Mouse (Mus musculus) heart, adult 2 months (tissue): ENCODE measurements at regions not wholly inside any gene's neighbourhood (a gene's known extent, or its start where the extent isn't known, plus 50 kb on each side); places are given as distances from the start of the nearest gene placed in this dataset.
A peak's percentile ranks its signal among the peaks of the same experiment; 100 is the strongest.

Experiments used
- DNase-seq, 2 experiments: peaks; one replicate each; pipeline ENCODE4 v3.0.0; 2021
- H3K27ac ChIP-seq: fragments of 200-600 bp; 2 replicates; pipeline ENCODE4 v1.8.1; 2022
- H3K27me3 ChIP-seq: fragments of 200-500 bp; 2 replicates; pipeline ENCODE4 v1.6.1; 2012; ENCODE audit warnings: mild to moderate bottlenecking, low read length, inconsistent platforms, mixed read lengths; ENCODE audit not compliant: control insufficient read depth, insufficient read depth
- H3K36me3 ChIP-seq: fragments of 200-500 bp; 2 replicates; pipeline ENCODE4 v1.6.1; 2012; ENCODE audit warnings: low read length, inconsistent platforms; ENCODE audit not compliant: control insufficient read depth, insufficient read depth
- H3K4me1 ChIP-seq: fragments of 200-500 bp; 2 replicates; pipeline ENCODE4 v1.6.1; 2011; ENCODE audit warnings: low read length; ENCODE audit not compliant: control insufficient read depth, insufficient read depth
- H3K4me3 ChIP-seq: fragments of 200-600 bp; 2 replicates; pipeline ENCODE4 v1.8.1; 2022
- H3K79me2 ChIP-seq: fragments of 200-500 bp; replicated peaks from 2 replicates; pipeline ENCODE4 v1.6.1; 2012; ENCODE audit warnings: mild to moderate bottlenecking, inconsistent platforms, low read length, moderate library complexity, mixed read lengths; ENCODE audit not compliant: control insufficient read depth, insufficient read depth
- H3K9ac ChIP-seq: fragments of 200-500 bp; 2 replicates; pipeline ENCODE4 v1.6.1; 2012; ENCODE audit warnings: low read depth, mild to moderate bottlenecking, control low read depth, inconsistent platforms, low read length, mixed read lengths
- CTCF ChIP-seq: fragments of 200-600 bp; IDR thresholded peaks from 2 replicates; pipeline ENCODE4 v1.8.1; 2022; ENCODE audit warnings: antibody characterized with exemption, mild to moderate bottlenecking, moderate library complexity
- EP300 ChIP-seq: fragments of 200-500 bp; IDR thresholded peaks from 2 replicates; pipeline ENCODE4 v1.6.1; 2011; ENCODE audit warnings: low read depth, low read length, control low read depth; ENCODE audit not compliant: insufficient read depth
- POLR2A ChIP-seq: fragments of 200-500 bp; IDR thresholded peaks from 2 replicates; pipeline ENCODE4 v1.6.1; 2011; ENCODE audit warnings: mild to moderate bottlenecking, low read depth, low read length, control low read depth; ENCODE audit not compliant: insufficient read depth
- WGBS: fragments of 180-500 bp; shearing (Covaris S2); methylation state at CpG from one replicate; pipeline ENCODE4 v1.1.7; 2018; 5-methylcytosine and 5-hydroxymethylcytosine counted together
- intact Hi-C: fragments of 180-260 bp; cut with DNase I; formaldehyde crosslinking; loops from one replicate; pipeline ENCODE4 v1.15.1; 2025

DNA sequence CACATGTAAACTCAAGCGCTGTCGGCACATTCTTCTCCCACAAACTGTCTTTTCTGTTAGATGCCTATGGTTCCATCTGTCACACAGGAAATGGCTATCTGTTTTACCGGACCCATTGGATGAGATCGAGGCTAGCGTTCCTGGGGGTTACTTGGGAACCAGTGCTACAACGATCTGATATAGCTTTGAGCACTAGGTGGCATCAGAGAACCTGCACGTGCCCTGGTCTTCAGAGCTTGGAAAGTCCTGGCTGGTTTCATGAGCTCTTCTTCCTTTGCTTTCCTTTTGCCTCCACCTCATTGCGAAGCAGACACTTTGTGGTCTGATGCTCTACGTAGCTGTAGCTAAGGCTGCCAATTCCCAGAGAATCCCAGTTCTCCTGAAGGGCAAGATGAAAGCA is 123.8 kb upstream of the Cyyr1 start:
- DNase-seq, result peak; percentile 27 to 48
- no peaks in the 10 kb centered on the region for H3K27me3 ChIP-seq
- no peaks in the 10 kb centered on the region for H3K79me2 ChIP-seq
- H3K9ac ChIP-seq, result no peak overlapping the region
- H3K27ac ChIP-seq, result no peak overlapping the region
- TF ChIP-seq CTCF, result peak; percentile 82
- TF ChIP-seq EP300, result no peak
- no peak for TF ChIP-seq POLR2A
- WGBS, result 18% methylated on average over 9 of the region's 9 CpGs
- intact Hi-C loops, result loop anchor here (5.0 to 10.0 kb wide), 3 partner anchors 202 to 1570 kb away; partner anchors contain the start of gene App
- no peak overlapping the region for H3K4me3 ChIP-seq
- H3K36me3 ChIP-seq, result no peaks in the 10 kb centered on the region
- H3K4me1 ChIP-seq, result peaks cover 2% of the 10 kb centered on the region

GRCm38 (mm10) chr16:85668767-85669166 is 115.6 kb upstream of the Cyyr1 start:
- TF ChIP-seq EP300 (no peak), CTCF (peak; percentile 34), POLR2A (no peak)
- no peak overlapping the region for H3K4me3 ChIP-seq
- no peak overlapping the region for H3K27ac ChIP-seq
- H3K4me1 ChIP-seq, result no peaks in the 10 kb centered on the region
- intact Hi-C loops, result no loop called here
- no peaks in the 10 kb centered on the region for H3K79me2 ChIP-seq
- H3K36me3 ChIP-seq, result no peaks in the 10 kb centered on the region
- no peaks in the 10 kb centered on the region for H3K27me3 ChIP-seq
- no peak overlapping the region for H3K9ac ChIP-seq
- 85% methylated on average over 5 of the region's 5 CpGs for WGBS
- DNase-seq, result no peak

DNA sequence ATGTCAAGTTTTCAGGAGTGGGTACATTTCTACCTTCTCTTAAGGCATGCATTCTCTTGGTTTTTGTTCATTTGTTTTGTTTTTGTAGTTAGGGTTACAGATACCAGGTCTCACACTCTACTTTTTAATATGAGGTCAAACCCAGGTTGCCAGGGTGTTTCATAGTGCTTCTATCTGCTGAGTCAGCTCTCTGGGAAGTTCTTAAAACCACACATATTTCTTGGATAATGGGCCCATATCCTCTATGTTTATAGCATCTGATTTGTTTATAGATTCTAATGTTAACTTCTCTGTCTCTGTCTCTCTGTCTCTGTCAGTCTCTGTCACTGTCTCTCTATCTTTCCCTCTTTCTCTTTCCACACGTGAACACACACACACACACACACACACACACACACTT is 114.6 kb upstream of the Cyyr1 start:
- no peaks in the 10 kb centered on the region for H3K79me2 ChIP-seq
- DNase-seq, result no peak
- 57% methylated on average over 1 of the region's 1 CpGs for WGBS
- no peaks in the 10 kb centered on the region for H3K36me3 ChIP-seq
- H3K4me1 ChIP-seq, result no peaks in the 10 kb centered on the region
- H3K27me3 ChIP-seq, result no peaks in the 10 kb centered on the region
- H3K4me3 ChIP-seq, result no peak overlapping the region
- TF ChIP-seq EP300 (no peak), POLR2A (no peak), CTCF (no peak)
- H3K9ac ChIP-seq, result no peak overlapping the region
- intact Hi-C loops, result no loop called here
- H3K27ac ChIP-seq, result no peak overlapping the region

DNA sequence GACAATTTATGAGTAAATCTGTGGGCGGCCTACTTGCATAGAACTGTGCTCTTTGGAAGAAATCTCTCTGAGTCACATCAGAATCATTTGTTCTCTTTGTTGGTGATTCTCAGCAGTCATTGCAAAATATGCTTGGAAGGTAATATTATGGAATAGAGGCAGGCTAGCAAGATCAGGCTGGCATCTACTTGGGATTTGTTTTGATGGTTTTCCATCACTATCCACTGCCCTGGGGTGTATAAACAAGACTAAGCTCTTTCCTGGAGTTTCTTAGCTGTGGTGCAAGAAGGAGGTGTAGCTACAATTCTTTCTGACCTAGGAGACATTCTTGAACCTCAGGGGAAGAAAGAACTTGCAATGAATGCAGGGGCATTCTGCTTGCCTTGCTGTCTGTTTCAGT is 96.3 kb upstream of the Cyyr1 start:
- Histone ChIP-seq H3K36me3 (no peaks in the 10 kb centered on the region), H3K27ac (no peak overlapping the region), H3K4me3 (no peak overlapping the region), H3K4me1 (no peaks in the 10 kb centered on the region), H3K9ac (no peak overlapping the region), H3K79me2 (no peaks in the 10 kb centered on the region), H3K27me3 (no peaks in the 10 kb centered on the region)
- DNase-seq, result no peak
- TF ChIP-seq POLR2A (no peak), CTCF (no peak), EP300 (no peak)
- WGBS, result 92% methylated on average over 1 of the region's 1 CpGs
- intact Hi-C loops, result no loop called here

GRCm38 (mm10) chr16:85640992-85641391 is 87.8 kb upstream of the Cyyr1 start:
- no peak overlapping the region for H3K4me3 ChIP-seq
- intact Hi-C loops, result no loop called here

DNA sequence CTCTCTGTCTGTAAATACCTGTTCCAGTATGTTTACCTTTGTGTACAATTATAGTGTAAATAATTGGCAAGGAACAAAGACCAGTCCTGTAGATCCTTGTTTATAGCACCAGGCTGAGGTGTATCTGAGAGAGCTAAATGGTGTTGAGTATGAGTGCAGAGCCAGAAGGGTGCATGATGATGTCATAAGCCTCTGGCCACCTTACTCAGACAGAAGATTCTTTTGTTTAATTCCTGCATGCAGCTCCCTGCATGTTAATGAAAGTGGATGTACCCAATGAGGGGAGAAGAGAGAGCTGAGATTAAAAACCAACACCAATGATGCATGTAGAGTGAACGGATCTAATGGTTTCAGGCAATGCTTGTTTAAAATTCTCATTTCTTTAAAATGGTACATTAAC is 83.9 kb upstream of the Cyyr1 start:
- DNase-seq, result no peak
- TF ChIP-seq EP300 (no peak), CTCF (no peak), POLR2A (no peak)
- no peaks in the 10 kb centered on the region for H3K79me2 ChIP-seq
- H3K27me3 ChIP-seq, result no peaks in the 10 kb centered on the region
- H3K36me3 ChIP-seq, result no peaks in the 10 kb centered on the region
- H3K4me3 ChIP-seq, result no peak overlapping the region
- H3K27ac ChIP-seq, result no peak overlapping the region
- H3K9ac ChIP-seq, result no peak overlapping the region
- 95% methylated on average over 1 of the region's 1 CpGs for WGBS
- intact Hi-C loops, result no loop called here
- H3K4me1 ChIP-seq, result no peaks in the 10 kb centered on the region

More at GRCm38 (mm10) chr16:85640992-85641391, 87.8 kb upstream of the Cyyr1 start:
- H3K36me3 ChIP-seq, result no peaks in the 10 kb centered on the region
- DNase-seq, result no peak
- H3K4me1 ChIP-seq, result no peaks in the 10 kb centered on the region
- H3K79me2 ChIP-seq, result no peaks in the 10 kb centered on the region
- TF ChIP-seq POLR2A (no peak), EP300 (no peak), CTCF (no peak)
- 94% methylated on average over 4 of the region's 4 CpGs for WGBS
- no peak overlapping the region for H3K27ac ChIP-seq
- H3K9ac ChIP-seq, result no peak overlapping the region
- H3K27me3 ChIP-seq, result no peaks in the 10 kb centered on the region
